Mouse (Mus musculus) limb, embryonic 10.5 days (tissue): ENCODE results near the gene Asb3. TPM values are rescaled to one million over a fixed set of nuclear protein-coding genes. Genes with fewer than 3 reads are reported as not detected.
"Not testable (repeated sequence)": the region's sequence is repeated elsewhere in the genome, so short reads cannot be mapped to it uniquely, and the experiment has no call there.

ENCODE experiments used
- DNase-seq: peaks from one replicate; pipeline ENCODE4 v3.0.0-alpha.2; 2017; ENCODE audit warnings: low spot score
- H3K27ac ChIP-seq: fragments of 300-500 bp; sonication (generic); 2 replicates; pipeline ENCODE4 v1.5.1; 2016; ENCODE audit warnings: mild to moderate bottlenecking
- H3K27me3 ChIP-seq: fragments of 300-500 bp; sonication (generic); 2 replicates; pipeline ENCODE4 v1.6.1; 2016; ENCODE audit warnings: low read depth, mild to moderate bottlenecking; ENCODE audit not compliant: poor library complexity, severe bottlenecking
- H3K36me3 ChIP-seq: fragments of 300-500 bp; sonication (generic); 2 replicates; pipeline ENCODE4 v1.6.1; 2016; ENCODE audit warnings: mild to moderate bottlenecking, moderate library complexity
- H3K4me1 ChIP-seq: fragments of 300-500 bp; sonication (generic); 2 replicates; pipeline ENCODE4 v1.6.1; 2016
- H3K4me3 ChIP-seq: fragments of 300-500 bp; sonication (generic); 2 replicates; pipeline ENCODE4 v1.5.1; 2016; ENCODE audit warnings: mild to moderate bottlenecking, moderate library complexity
- H3K9me3 ChIP-seq: fragments of 300-500 bp; sonication (generic); replicated peaks from 2 replicates; pipeline ENCODE4 v1.6.1; 2016; ENCODE audit warnings: mild to moderate bottlenecking
- WGBS: fragments of 180-500 bp; shearing (Covaris S2); methylation state at CpG from one replicate; pipeline ENCODE4 v1.1.7; 2016; 5-methylcytosine and 5-hydroxymethylcytosine counted together
- polyA plus RNA-seq: library from polyadenylated mRNA; unstranded; fragments of >200 nt; fragmentation: Nextera tagmentation; extraction: Ambion mirVana; gene quantifications from 2 replicates; pipeline ENCODE4 v1.2.1, GENCODE M21; 2016

Gene Asb3
- polyA plus RNA-seq, 1 experiment from 2014 or later, result 31.1 TPM

GRCm38 (mm10) chr11:30953469-30954154 lies 68.4 kb downstream of the Asb3 start:
- WGBS, result 2% methylated on average over 31 of the region's 32 CpGs
- H3K36me3 ChIP-seq, result peaks cover 57% of the 10 kb centered on the region

GRCm38 (mm10) chr11:30954279-30954725 lies 69.1 kb downstream of the Asb3 start, which contains the start of gene Erlec1:
Gene Erlec1 (minus strand): TSS chr11:30954335.
- no peaks in the 10 kb centered on the region for H3K27me3 ChIP-seq
- H3K9me3 ChIP-seq, result peaks cover 4% of the 10 kb centered on the region; the same call in 1 of the 2 replicates
- DNase-seq, result peak; percentile 92
- peak within 1 kb of the TSS; percentile 90 for H3K4me3 ChIP-seq
- under 1% methylated on average over 40 of the region's 40 CpGs for WGBS
- H3K27ac ChIP-seq, result peak within 1 kb of the TSS; percentile 92
- peaks cover 50% of the 10 kb centered on the region for H3K36me3 ChIP-seq
- peaks cover 9% of the 10 kb centered on the region for H3K4me1 ChIP-seq

More at GRCm38 (mm10) chr11:30953469-30954154, 68.4 kb downstream of the Asb3 start:
- H3K4me1 ChIP-seq, result peaks cover 9% of the 10 kb centered on the region
- peak overlapping the region; percentile 90 for H3K4me3 ChIP-seq
- peak; percentile 68 for DNase-seq
- peaks cover 4% of the 10 kb centered on the region; the same call in 1 of the 2 replicates for H3K9me3 ChIP-seq
- H3K27me3 ChIP-seq, result no peaks in the 10 kb centered on the region
- peak overlapping the region; percentile 92 for H3K27ac ChIP-seq

- no peaks in the 10 kb centered on the region for H3K9me3 ChIP-seq
- peaks cover 9% of the 10 kb centered on the region for H3K4me1 ChIP-seq
- H3K36me3 ChIP-seq, result no peaks in the 10 kb centered on the region
- WGBS, result 61% methylated on average over 2 of the region's 2 CpGs
- no peak overlapping the region for H3K27ac ChIP-seq
- peak overlapping the region; percentile 57; the same call in 1 of the 2 replicates for H3K4me3 ChIP-seq
- no peaks in the 10 kb centered on the region for H3K27me3 ChIP-seq
- DNase-seq, result no peak
These were observed 100.0 kb downstream of the Asb3 start for GRCm38 (mm10) chr11:30985237-30985636.

GRCm38 (mm10) chr11:30985877-30986624 lies 100.8 kb downstream of the Asb3 start, which contains the start of gene Chac2:
Gene Chac2 (minus strand): TSS chr11:30986350.
- H3K36me3 ChIP-seq, result no peaks in the 10 kb centered on the region
- WGBS, result 1% methylated on average over 22 of the region's 22 CpGs
- peak within 1 kb of the TSS; percentile 57 for H3K4me3 ChIP-seq
- H3K4me1 ChIP-seq, result peaks cover 9% of the 10 kb centered on the region
- H3K27me3 ChIP-seq, result no peaks in the 10 kb centered on the region
- no peaks in the 10 kb centered on the region for H3K9me3 ChIP-seq
- peak; percentile 81 for DNase-seq
- H3K27ac ChIP-seq, result peak within 1 kb of the TSS; percentile 80

DNA sequence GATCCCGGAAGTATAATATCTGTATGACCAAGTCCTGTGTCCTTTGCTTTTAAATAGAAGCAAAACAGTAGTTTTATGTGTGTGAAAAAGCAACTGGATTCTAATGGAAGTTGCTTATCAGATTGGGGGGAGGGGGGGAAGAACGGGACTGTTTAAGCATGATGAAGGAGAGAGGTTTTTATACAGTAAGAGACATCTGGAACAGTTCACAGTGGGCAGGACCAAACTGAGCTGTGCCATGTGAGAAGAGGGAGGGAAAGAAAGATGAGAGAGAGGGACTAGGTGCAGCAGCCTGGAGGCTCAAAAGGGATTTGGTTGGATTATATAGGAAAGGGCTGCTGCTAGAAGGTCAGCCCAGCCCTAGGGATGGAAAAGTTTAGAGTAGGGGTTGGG lies 101.4 kb downstream of the Asb3 start:
- Histone ChIP-seq H3K36me3 (no peaks in the 10 kb centered on the region), H3K4me1 (peaks cover 9% of the 10 kb centered on the region), H3K9me3 (no peaks in the 10 kb centered on the region), H3K4me3 (peak overlapping the region; percentile 57), H3K27ac (peak overlapping the region; percentile 80), H3K27me3 (no peaks in the 10 kb centered on the region)
- no peak for DNase-seq
- 4% methylated on average over 2 of the region's 2 CpGs for WGBS

- Histone ChIP-seq H3K4me3 (no peak overlapping the region), H3K27ac (no peak overlapping the region), H3K36me3 (no peaks in the 10 kb centered on the region), H3K4me1 (no peaks in the 10 kb centered on the region), H3K9me3 (no peaks in the 10 kb centered on the region), H3K27me3 (no peaks in the 10 kb centered on the region)
- WGBS, result 83% methylated on average over 3 of the region's 3 CpGs
- DNase-seq, result no peak
These were observed 111.5 kb downstream of the Asb3 start for GRCm38 (mm10) chr11:30996670-30997069.

GRCm38 (mm10) chr11:30998199-30998598 lies 113.0 kb downstream of the Asb3 start:
- Histone ChIP-seq H3K27me3 (no peaks in the 10 kb centered on the region), H3K36me3 (no peaks in the 10 kb centered on the region), H3K4me3 (no peak overlapping the region), H3K4me1 (no peaks in the 10 kb centered on the region), H3K27ac (no peak overlapping the region), H3K9me3 (no peaks in the 10 kb centered on the region)
- DNase-seq, result no peak
- 90% methylated on average over 5 of the region's 5 CpGs for WGBS

DNA sequence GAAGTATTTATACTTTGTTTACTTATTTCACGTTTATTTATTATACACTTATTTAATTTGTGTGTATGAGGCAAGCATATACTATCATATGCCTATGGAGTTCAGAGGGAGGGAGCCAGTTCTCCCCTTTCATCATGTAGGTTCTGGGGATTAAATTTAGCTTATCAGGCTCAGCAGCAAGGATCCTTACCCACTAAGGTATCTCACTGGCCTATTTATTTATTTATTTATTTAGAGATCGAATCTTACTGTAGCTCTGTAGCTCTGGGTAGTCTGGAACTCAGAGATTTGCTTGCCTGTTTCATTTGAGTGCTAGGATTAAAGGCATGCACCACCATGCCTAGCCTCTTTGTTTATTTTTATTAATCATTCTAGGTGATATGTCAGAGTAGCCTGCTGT lies 113.5 kb downstream of the Asb3 start:
- Histone ChIP-seq H3K27me3 (no peaks in the 10 kb centered on the region), H3K36me3 (no peaks in the 10 kb centered on the region), H3K9me3 (no peaks in the 10 kb centered on the region), H3K27ac (no peak overlapping the region), H3K4me3 (no peak overlapping the region), H3K4me1 (no peaks in the 10 kb centered on the region)
- WGBS, result 83% methylated on average over 2 of the region's 2 CpGs
- no peak for DNase-seq

GRCm38 (mm10) chr11:31000028-31000427 lies 114.8 kb downstream of the Asb3 start:
- Histone ChIP-seq H3K4me1 (no peaks in the 10 kb centered on the region), H3K9me3 (no peaks in the 10 kb centered on the region), H3K4me3 (no peak overlapping the region), H3K27ac (no peak overlapping the region), H3K36me3 (no peaks in the 10 kb centered on the region), H3K27me3 (no peaks in the 10 kb centered on the region)
- no peak for DNase-seq
- WGBS, result 93% methylated on average over 2 of the region's 2 CpGs

DNA sequence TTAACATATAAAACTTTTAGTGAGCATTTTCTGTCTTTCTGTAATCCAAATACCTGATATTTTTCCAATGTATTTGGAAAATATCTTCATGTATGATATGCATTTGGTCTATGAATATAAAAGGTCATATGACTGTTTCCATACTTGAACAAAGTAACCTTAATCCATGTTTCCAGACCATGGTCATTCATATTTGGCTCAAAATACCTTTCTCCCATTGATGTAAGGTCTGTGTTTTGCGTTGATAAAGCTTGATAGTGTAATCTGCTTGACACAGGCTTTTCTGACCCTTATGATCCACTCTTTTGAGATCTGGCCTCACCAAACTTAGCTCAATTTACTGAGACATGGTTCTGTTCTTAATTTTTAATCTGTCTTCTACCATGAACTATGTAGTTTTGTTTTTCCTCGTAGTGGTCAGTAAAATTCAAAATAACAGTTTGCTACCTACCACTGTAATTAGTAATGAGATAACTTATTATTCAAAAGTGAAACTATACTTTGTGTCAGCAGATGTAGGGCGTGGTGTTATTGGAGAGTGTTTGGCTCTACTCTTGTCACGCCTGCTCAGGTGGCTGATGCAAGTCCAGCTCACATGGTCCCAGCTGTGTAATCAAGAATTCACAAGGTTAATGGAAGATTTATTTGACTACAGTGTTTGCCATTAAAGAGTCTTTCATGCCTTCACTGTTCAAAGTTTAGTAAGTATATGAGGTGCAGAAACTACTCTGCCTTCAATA lies 116.1 kb downstream of the Asb3 start:
- no peaks in the 10 kb centered on the region for H3K4me1 ChIP-seq
- 92% methylated on average over 4 of the region's 4 CpGs for WGBS
- no peaks in the 10 kb centered on the region for H3K9me3 ChIP-seq
- H3K27ac ChIP-seq, result no peak overlapping the region
- no peaks in the 10 kb centered on the region for H3K27me3 ChIP-seq
- H3K4me3 ChIP-seq, result no peak overlapping the region
- DNase-seq, result no peak
- H3K36me3 ChIP-seq, result no peaks in the 10 kb centered on the region

DNA sequence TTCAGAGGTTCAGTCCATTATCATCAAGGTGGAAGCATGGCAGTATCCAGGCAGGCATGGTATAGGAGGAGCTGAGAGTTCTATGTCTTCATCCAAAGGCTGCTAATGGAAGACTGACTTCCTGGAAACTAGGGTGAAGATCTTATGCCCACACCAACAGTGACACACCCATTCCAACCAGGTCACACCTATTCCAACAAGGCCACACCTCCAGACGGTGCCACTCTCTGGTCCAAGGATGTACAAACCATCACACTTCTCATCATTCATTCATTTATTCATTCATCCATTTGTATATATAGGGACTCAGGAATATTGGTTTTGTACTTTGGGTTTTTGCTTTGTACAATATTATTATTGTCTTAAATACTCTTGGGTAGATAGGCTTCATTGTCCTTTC lies 124.5 kb downstream of the Asb3 start:
- H3K4me1 ChIP-seq, H3K27ac ChIP-seq, H3K36me3 ChIP-seq, H3K4me3 ChIP-seq, H3K9me3 ChIP-seq, H3K27me3 ChIP-seq, DNase-seq: not testable (repeated sequence)
- 90% methylated on average over 1 of the region's 1 CpGs for WGBS

DNA sequence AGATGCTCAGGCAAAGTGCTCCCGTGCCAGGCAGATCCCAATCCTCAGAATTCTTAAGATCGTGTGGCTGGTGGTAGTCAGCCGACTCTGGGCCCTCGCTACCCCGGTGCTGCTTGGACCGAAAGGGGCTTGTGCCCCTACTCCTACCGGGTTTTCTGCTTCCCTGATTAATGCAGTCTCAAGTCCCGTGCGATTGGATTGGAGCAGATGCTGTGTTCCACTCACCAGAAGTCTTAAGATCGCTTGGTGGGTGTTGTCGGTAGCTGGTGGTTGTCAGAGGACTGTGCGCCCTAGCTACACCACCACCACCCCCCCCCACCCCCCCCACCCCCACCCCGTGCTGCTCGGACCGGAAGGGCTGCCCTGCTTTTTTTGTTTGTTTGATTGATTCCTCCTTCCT lies 132.2 kb downstream of the Asb3 start:
- not testable (repeated sequence) for H3K36me3 ChIP-seq, H3K9me3 ChIP-seq, DNase-seq, H3K27me3 ChIP-seq, H3K4me3 ChIP-seq, H3K4me1 ChIP-seq, H3K27ac ChIP-seq
- WGBS, result 69% methylated on average over 15 of the region's 15 CpGs

DNA sequence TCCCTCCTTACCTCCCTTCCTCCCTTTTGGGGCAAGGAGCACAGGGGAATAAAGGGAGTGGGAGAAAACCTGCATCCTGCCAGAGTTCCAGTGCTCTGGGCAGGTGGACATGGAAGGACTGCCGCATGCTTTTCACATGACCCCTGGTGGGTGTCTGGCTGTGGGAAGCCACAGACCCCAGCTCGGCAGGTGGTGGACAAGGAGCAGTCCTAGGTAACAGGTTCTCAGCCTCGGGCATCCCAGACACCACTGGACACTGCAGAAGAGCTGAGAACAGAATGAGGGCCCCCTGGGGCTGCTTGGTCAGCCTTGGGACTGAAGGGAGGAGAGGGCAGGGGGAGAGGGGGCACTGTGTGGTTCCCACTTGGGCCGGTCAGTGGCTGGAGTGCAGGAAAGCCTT lies 149.7 kb downstream of the Asb3 start:
- no peak overlapping the region for H3K4me3 ChIP-seq
- H3K9me3 ChIP-seq, result no peaks in the 10 kb centered on the region
- DNase-seq, result no peak
- H3K4me1 ChIP-seq, result no peaks in the 10 kb centered on the region
- H3K27me3 ChIP-seq, result no peaks in the 10 kb centered on the region
- WGBS, result 96% methylated on average over 4 of the region's 4 CpGs
- H3K36me3 ChIP-seq, result peaks cover 22% of the 10 kb centered on the region
- H3K27ac ChIP-seq, result no peak overlapping the region
